Mouse (Mus musculus): Measurements from ENCODE around the gene Gtf3c1. TPM values are rescaled to one million over a fixed set of nuclear protein-coding genes. Genes with fewer than 3 reads are reported as not detected.
A peak's percentile ranks its signal among the peaks of the same experiment; 100 is the strongest.

Gene Gtf3c1
- polyA plus RNA-seq, 1 experiment, result 97.0 TPM

DNA sequence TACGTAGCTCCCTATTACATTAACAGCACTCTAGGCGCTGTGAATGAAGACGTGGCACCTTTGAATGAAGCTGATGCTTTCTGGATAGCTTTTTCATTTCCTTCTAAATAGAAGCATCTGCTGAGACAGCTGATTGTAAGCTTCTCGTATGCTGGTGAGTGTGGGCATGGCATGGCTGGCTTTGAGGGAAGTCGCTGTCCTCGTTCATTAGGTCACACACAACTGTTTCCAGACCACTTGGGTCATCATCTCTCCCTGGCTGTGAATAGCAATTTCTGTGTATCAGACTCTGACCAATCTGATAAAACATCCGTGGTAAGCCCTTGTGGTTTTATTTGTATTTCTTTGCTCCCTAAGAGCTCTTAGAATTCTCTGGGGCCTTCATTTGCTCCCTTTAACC lies 89.6 kb downstream of the Gtf3c1 start:
- no peak for TF ChIP-seq CTCF (IDR thresholded peaks at IDR 0.05; ENCODE audit: borderline replicate concordance, control insufficient read depth, extremely low read depth, insufficient read depth, low read length, poor library complexity)
- no peak for TF ChIP-seq POLR2A (IDR thresholded peaks at IDR 0.05; ENCODE audit: control insufficient read depth, extremely low read depth, insufficient read depth, low read length, poor library complexity)
- 65% methylated on average over 7 of the region's 7 CpGs for WGBS
- no peak for DNase-seq
- H3K36me3 ChIP-seq (ENCODE audit: control insufficient read depth, insufficient read depth, low read length), result 0 out of 2 replicates have a peak, but pooled peaks cover 4% of the 10 kb centered on the region
- H3K27ac ChIP-seq (ENCODE audit: control insufficient read depth, insufficient read depth, low read length), result no peak overlapping the region
- no peaks in the 10 kb centered on the region for H3K27me3 ChIP-seq (ENCODE audit: control insufficient read depth, insufficient read depth, low read length)
- H3K4me3 ChIP-seq (ENCODE audit: control insufficient read depth, insufficient read depth, low read length), result no peak overlapping the region
- peaks cover 28% of the 10 kb centered on the region for H3K4me1 ChIP-seq (replicated peaks; ENCODE audit: control insufficient read depth, insufficient read depth, low read length)

DNA sequence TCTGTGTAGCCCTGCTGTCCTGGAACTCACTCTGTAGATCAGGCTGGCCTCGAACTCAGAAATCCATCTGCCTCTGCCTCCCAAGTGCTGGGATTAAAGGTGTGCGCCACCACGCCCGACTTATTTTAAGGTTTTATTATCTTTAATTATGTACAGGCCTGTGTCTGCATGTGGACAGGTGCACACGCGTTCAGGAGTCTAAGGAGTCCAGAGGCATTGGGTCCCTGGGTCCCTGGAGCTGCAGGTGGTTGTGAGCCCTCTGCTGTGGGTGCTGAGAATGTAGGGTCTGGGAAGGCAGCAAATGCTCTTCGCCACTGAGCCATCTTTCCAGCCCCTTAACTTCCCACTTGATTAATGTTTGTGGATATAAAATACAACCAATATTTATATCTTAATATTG lies 92.1 kb downstream of the Gtf3c1 start:
- no peak overlapping the region for H3K4me3 ChIP-seq (ENCODE audit: control insufficient read depth, insufficient read depth, low read length)
- H3K27me3 ChIP-seq (ENCODE audit: control insufficient read depth, insufficient read depth, low read length), result no peaks in the 10 kb centered on the region
- H3K36me3 ChIP-seq (ENCODE audit: control insufficient read depth, insufficient read depth, low read length), result no peaks in the 10 kb centered on the region; the same call in 1 of the 2 replicates
- no peak for DNase-seq
- H3K27ac ChIP-seq (ENCODE audit: control insufficient read depth, insufficient read depth, low read length), result no peak overlapping the region
- H3K4me1 ChIP-seq (replicated peaks; ENCODE audit: control insufficient read depth, insufficient read depth, low read length), result peaks cover 9% of the 10 kb centered on the region
- 92% methylated on average over 7 of the region's 7 CpGs for WGBS
- no peak for TF ChIP-seq CTCF (IDR thresholded peaks at IDR 0.05; ENCODE audit: borderline replicate concordance, control insufficient read depth, extremely low read depth, insufficient read depth, low read length, poor library complexity)

DNA sequence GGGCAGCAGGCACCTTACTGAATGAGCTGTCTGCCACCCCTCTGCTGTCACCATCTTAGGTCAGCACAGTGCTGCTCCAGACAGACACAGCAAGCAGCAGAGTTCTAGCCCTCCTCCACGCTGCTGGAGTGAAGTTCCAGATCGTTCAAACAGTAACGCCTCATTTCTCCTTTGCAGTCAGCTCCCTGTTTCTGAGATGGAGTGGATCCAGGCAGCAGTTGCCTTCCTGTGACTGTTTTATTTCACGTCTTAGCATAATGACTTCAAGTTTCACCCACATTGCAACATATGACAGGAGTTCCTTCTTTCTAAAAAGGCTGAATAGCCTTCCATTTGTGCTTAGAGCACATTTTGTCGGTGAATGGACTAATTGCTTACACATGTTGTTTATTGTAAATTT lies 94.0 kb downstream of the Gtf3c1 start:
- 76% methylated on average over 5 of the region's 5 CpGs for WGBS
- Histone ChIP-seq H3K27me3 (ENCODE audit: control insufficient read depth, insufficient read depth, low read length) (no peaks in the 10 kb centered on the region), H3K36me3 (ENCODE audit: control insufficient read depth, insufficient read depth, low read length) (peaks cover 5% of the 10 kb centered on the region; the same call in 1 of the 2 replicates), H3K4me1 (replicated peaks; ENCODE audit: control insufficient read depth, insufficient read depth, low read length) (peaks cover 5% of the 10 kb centered on the region; the same call in 1 of the 2 replicates), H3K4me3 (ENCODE audit: control insufficient read depth, insufficient read depth, low read length) (no peak overlapping the region), H3K27ac (ENCODE audit: control insufficient read depth, insufficient read depth, low read length) (no peak overlapping the region)
- DNase-seq, result no peak
- TF ChIP-seq CTCF (IDR thresholded peaks at IDR 0.05; ENCODE audit: borderline replicate concordance, control insufficient read depth, extremely low read depth, insufficient read depth, low read length, poor library complexity) (no peak), POLR2A (IDR thresholded peaks at IDR 0.05; ENCODE audit: control insufficient read depth, extremely low read depth, insufficient read depth, low read length, poor library complexity) (no peak)

DNA sequence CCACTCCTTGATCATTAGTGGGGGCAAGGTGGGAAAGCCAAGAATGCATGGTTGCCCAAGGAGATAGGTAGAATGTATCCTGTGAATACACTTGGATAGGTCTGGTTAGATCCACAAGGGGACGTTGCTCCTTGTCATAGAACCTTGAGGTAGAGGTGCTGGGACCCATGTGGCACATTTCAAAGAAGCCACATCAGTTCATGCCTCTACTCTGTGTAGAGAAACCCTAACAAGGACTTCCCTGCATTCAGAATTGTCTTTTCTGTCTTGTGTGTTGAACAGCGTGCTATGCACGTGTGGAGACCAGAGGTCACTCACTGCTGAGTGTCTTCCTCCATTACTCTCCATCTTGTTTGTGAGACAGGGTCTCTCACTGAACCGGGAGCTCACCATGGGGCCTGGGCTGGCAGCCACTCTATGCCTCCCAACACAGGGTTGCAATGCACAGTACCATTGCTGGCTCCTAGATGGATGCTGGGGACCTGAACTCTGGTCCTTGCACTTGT lies 99.3 kb downstream of the Gtf3c1 start:
- 22% methylated on average over 4 of the region's 4 CpGs for WGBS
- Histone ChIP-seq H3K36me3 (ENCODE audit: control insufficient read depth, insufficient read depth, low read length) (peaks cover 5% of the 10 kb centered on the region; the same call in 1 of the 2 replicates), H3K27ac (ENCODE audit: control insufficient read depth, insufficient read depth, low read length) (peak overlapping the region; percentile 96), H3K4me3 (ENCODE audit: control insufficient read depth, insufficient read depth, low read length) (no peak overlapping the region), H3K27me3 (ENCODE audit: control insufficient read depth, insufficient read depth, low read length) (no peaks in the 10 kb centered on the region), H3K4me1 (replicated peaks; ENCODE audit: control insufficient read depth, insufficient read depth, low read length) (peaks cover 52% of the 10 kb centered on the region)
- DNase-seq, result no peak
- no peak for TF ChIP-seq POLR2A (IDR thresholded peaks at IDR 0.05; ENCODE audit: control insufficient read depth, extremely low read depth, insufficient read depth, low read length, poor library complexity)
- no peak for TF ChIP-seq CTCF (IDR thresholded peaks at IDR 0.05; ENCODE audit: borderline replicate concordance, control insufficient read depth, extremely low read depth, insufficient read depth, low read length, poor library complexity)

DNA sequence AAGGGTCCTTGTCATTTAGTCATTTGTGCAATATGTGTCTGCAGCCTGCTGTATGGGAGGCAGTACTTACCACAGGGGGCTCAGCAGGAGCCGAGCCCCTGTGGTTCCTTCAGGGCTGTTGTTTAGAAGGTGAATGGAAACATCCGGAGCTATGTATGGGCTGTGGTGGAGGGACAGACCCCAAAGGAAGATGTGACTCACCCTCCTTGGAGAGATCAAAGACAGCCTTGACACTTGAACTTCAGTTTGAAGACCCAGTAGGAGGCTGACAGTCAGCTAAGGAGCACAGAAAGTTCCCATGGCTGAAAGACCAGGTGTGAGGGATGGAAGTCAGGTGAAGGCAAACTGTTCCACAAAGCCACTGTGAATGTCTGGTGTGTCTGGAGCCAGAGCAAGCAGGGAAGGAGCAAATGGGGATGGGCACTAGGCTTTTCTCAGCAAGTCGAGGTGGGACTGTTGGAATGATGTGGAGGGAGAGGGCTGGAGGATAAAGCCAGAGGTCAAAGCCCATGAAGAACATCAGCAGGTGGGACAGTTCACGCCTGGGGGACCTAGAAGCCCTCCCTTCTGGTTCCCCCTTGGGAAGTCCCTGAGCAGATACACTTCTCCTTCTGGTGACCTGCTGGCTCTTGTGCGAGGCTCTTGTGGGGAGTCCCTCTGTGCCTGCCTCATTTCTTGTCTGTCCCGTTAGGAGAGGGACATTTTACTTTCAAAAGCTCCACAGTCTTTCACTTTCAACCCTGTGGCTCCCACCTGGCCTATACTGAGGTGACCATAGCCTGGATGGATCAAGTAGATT lies 100.0 kb downstream of the Gtf3c1 start:
- WGBS, result 11% methylated on average over 6 of the region's 6 CpGs
- Histone ChIP-seq H3K4me1 (replicated peaks; ENCODE audit: control insufficient read depth, insufficient read depth, low read length) (peaks cover 58% of the 10 kb centered on the region), H3K36me3 (ENCODE audit: control insufficient read depth, insufficient read depth, low read length) (peaks cover 5% of the 10 kb centered on the region; the same call in 1 of the 2 replicates), H3K27ac (ENCODE audit: control insufficient read depth, insufficient read depth, low read length) (peak overlapping the region; percentile 96), H3K27me3 (ENCODE audit: control insufficient read depth, insufficient read depth, low read length) (no peaks in the 10 kb centered on the region), H3K4me3 (ENCODE audit: control insufficient read depth, insufficient read depth, low read length) (peak overlapping the region; percentile 10)
- TF ChIP-seq CTCF (IDR thresholded peaks at IDR 0.05; ENCODE audit: borderline replicate concordance, control insufficient read depth, extremely low read depth, insufficient read depth, low read length, poor library complexity) (no peak), POLR2A (IDR thresholded peaks at IDR 0.05; ENCODE audit: control insufficient read depth, extremely low read depth, insufficient read depth, low read length, poor library complexity) (peak; percentile 36; the same call in 1 of the 2 replicates)
- peak; percentile 69 for DNase-seq

DNA sequence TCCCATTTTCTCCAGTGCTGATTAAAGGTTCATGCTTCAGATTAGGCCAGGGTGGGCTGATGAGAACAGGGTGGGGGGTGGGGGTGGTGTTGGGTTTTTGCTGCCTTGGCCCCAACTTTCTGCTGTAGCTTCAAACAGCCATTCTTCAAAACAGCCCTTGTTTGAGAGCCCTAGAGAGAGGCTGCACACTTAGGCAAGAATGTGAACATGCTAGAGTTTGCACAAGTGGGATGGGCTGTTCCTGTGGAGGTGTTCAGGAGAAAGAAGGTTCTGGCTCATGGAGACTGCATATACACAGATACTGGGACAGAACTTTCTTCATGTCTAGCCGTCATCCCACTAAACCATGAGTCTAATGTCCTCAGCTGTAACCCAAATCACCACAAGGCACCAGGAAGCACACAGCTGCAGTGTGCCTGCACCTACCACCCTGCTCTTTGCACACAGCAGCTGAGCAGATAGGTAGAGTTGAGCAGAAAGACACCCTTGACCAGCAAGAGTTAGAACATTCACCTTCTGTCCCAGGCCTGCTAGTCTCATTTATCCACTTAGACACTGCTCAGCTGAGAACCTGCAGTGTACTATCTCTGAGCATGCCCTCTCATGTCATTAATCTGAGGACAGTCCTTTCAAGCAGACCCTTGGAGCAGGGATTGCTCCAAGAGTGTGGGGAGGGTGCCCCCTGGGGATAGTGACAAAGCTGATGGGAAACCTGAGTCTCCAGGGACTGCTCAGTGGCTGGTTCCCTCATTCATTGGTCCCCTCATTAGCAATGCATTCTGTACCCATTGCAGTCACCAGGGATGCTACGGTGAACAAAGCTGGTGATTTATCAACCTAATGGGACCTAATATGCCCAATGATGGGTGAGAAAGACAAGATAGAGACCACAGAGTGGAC lies 101.1 kb downstream of the Gtf3c1 start:
- Histone ChIP-seq H3K27ac (ENCODE audit: control insufficient read depth, insufficient read depth, low read length) (peak overlapping the region; percentile 96), H3K36me3 (ENCODE audit: control insufficient read depth, insufficient read depth, low read length) (peaks cover 5% of the 10 kb centered on the region; the same call in 1 of the 2 replicates), H3K4me1 (replicated peaks; ENCODE audit: control insufficient read depth, insufficient read depth, low read length) (peaks cover 66% of the 10 kb centered on the region), H3K4me3 (ENCODE audit: control insufficient read depth, insufficient read depth, low read length) (peak overlapping the region; percentile 77), H3K27me3 (ENCODE audit: control insufficient read depth, insufficient read depth, low read length) (no peaks in the 10 kb centered on the region)
- 43% methylated on average over 2 of the region's 2 CpGs for whole genome bisulfite sequencing
- TF ChIP-seq POLR2A (IDR thresholded peaks at IDR 0.05; ENCODE audit: control insufficient read depth, extremely low read depth, insufficient read depth, low read length, poor library complexity) (no peak), CTCF (IDR thresholded peaks at IDR 0.05; ENCODE audit: borderline replicate concordance, control insufficient read depth, extremely low read depth, insufficient read depth, low read length, poor library complexity) (no peak)
- DNase-seq, result no peak
